Mouse (Mus musculus) neural tube, embryonic 14.5 days (tissue): ENCODE measurements at regions not wholly inside any gene's neighbourhood (a gene's known extent, or its start where the extent isn't known, plus 50 kb on each side); places are given as distances from the start of the nearest gene placed in this dataset.

Experiments
- ATAC-seq: fragments of 200-750 bp; cut with Nextera tagmentation; 2 replicates; pipeline ENCODE4 v1.8.0; 2017; ENCODE audit warnings: low read depth, mild to moderate bottlenecking, moderate TSS enrichment, moderate library complexity
- H3K27ac ChIP-seq: fragments of 300-500 bp; sonication (generic); 2 replicates; pipeline ENCODE4 v1.5.1; 2014; ENCODE audit warnings: low read depth, mild to moderate bottlenecking, control low read depth, low read length, moderate library complexity, mixed read lengths
- H3K27me3 ChIP-seq: fragments of 300-500 bp; sonication (generic); 2 replicates; pipeline ENCODE4 v1.6.1; 2014; ENCODE audit warnings: low read length; ENCODE audit not compliant: control insufficient read depth, insufficient read depth
- H3K36me3 ChIP-seq: fragments of 300-500 bp; sonication (generic); 2 replicates; pipeline ENCODE4 v1.6.1; 2014; ENCODE audit warnings: low read length, mixed read lengths; ENCODE audit not compliant: control insufficient read depth, insufficient read depth
- H3K4me1 ChIP-seq: fragments of 300-500 bp; sonication (generic); 2 replicates; pipeline ENCODE4 v1.6.1; 2014; ENCODE audit warnings: low read length; ENCODE audit not compliant: control insufficient read depth, insufficient read depth
- H3K4me2 ChIP-seq: fragments of 300-500 bp; sonication (generic); 2 replicates; pipeline ENCODE4 v1.6.1; 2014; ENCODE audit warnings: mild to moderate bottlenecking, low read depth, low read length, control low read depth
- H3K4me3 ChIP-seq: fragments of 300-500 bp; sonication (generic); 2 replicates; pipeline ENCODE4 v1.5.1; 2014; ENCODE audit warnings: low read depth, low read length, control low read depth, mixed read lengths
- H3K9ac ChIP-seq: fragments of 300-500 bp; sonication (generic); replicated peaks from 2 replicates; pipeline ENCODE4 v1.6.1; 2014; ENCODE audit warnings: low read depth, mild to moderate bottlenecking, control low read depth, low read length, mixed read lengths
- H3K9me3 ChIP-seq: fragments of 300-500 bp; sonication (generic); 2 replicates; pipeline ENCODE4 v1.6.1; 2016; ENCODE audit warnings: low read length; ENCODE audit not compliant: control insufficient read depth
- WGBS: fragments of 180-500 bp; shearing (Covaris S2); extraction: QIAGEN DNeasy Blood & Tissue Kit; methylation state at CpG from one replicate; pipeline ENCODE4 v1.1.7; 2014; 5-methylcytosine and 5-hydroxymethylcytosine counted together

DNA sequence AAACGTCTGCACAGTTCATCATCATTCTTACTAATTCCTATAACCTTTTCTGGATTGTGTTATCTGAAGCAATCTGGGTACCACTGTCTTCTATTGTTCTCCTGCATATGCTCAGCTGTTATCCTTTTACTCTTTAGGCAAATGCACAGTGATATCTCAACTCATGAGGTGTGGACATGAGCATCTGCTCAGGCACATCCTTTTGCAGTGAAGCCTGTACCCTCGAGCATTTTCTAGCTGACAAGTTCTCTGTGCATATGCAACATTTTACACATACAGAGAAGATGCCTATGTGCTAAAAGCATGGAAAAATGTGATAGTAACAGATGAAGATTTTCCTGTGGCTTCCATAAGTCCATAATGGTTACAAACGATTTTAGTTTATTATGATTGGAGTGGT lies 384.4 kb upstream of the Celf2 start:
- no peak overlapping the region for H3K4me2 ChIP-seq
- no peaks in the 10 kb centered on the region for H3K4me1 ChIP-seq
- no peak for ATAC-seq
- H3K27me3 ChIP-seq, result no peaks in the 10 kb centered on the region
- H3K36me3 ChIP-seq, result no peaks in the 10 kb centered on the region
- WGBS, result 88% methylated on average over 3 of the region's 3 CpGs
- no peaks in the 10 kb centered on the region for H3K9me3 ChIP-seq
- H3K9ac ChIP-seq, result no peak overlapping the region
- H3K27ac ChIP-seq, result no peak overlapping the region
- H3K4me3 ChIP-seq, result no peak overlapping the region
